Mouse (Mus musculus) v-Abl transformed pro-B cells (cell line): ENCODE results near the gene Styk1.

Experiments used
- in situ Hi-C, 2 experiments: fragments of 400-800 bp; cut with MboI; formaldehyde crosslinking; loops; one replicate each; pipeline ENCODE4 v1.15.1; 2025; ENCODE audit not compliant: unreplicated experiment in 2 of 2

Styk1 gene

DNA sequence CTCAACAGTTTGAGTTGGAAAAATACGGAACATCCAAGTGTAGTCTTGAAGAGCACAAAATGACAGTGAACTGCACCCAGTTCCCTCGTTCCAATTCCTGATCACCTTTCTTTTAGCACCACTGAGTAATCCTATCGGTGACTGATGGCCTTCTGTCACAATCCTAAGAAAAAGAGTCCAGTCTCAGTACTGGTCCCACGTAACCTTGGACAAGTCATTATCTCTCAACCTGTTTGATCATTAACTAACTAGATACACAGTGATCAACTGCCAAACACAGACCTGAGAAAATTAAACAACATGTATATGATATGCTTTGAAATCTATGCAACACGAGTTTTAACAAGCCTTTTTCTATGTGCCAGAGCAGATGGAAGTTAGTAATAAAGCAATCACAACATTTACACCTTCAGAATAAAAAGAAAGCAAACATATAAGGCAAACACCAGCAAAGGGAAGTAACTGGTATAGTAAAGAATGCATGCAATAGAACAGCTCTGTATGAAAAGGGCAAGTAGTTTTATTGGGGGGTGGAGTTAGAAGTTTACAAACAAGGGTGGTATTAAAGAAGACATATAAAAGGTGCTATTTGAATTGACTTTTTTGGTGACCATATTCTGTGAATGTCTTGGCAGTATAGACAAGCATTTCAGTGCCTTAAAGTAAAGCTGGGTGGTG lies 58.8 kb downstream of the Styk1 start:
- in situ Hi-C loops: loop anchor here (5.0 to 25.0 kb wide), 5 partner anchors 60 to 1818 kb away; partner anchors contain the start of genes Klra6 (in 1 of the 2), Klra7 (in 1 of the 2), Klre1 (in 1 of the 2) and Smim10l1 (in 1 of the 2)

DNA sequence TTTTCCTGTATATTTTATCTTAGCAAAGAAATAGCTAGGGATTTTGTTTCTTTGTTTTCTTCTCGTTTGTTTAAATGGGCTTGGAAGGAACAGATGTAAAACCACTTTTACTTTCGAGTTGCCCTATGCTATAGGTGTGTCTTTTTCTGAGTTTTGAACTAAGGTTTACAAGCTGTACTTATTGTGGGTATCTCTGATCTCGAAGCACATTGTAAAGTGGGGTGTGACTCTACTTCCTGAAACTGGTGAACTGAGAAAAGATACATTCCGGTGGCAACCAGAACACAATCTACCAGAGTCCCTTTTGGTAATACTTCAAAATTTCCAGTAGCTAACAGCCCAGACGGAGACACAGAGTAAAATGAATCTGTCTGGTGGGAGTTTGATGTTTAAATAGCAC lies 59.5 kb downstream of the Styk1 start:
- in situ Hi-C loops: loop anchor here (5.0 to 25.0 kb wide), 5 partner anchors 61 to 1818 kb away; partner anchors contain the start of genes Klra6 (in 1 of the 2), Klra7 (in 1 of the 2), Klre1 (in 1 of the 2) and Smim10l1 (in 1 of the 2)

- in situ Hi-C loops: loop anchor here (5.0 to 25.0 kb wide), 5 partner anchors 62 to 1819 kb away; partner anchors contain the start of genes Klra6 (in 1 of the 2), Klra7 (in 1 of the 2), Klre1 (in 1 of the 2) and Smim10l1 (in 1 of the 2)
Measured at GRCm38 (mm10) chr6:131292991-131293788, 60.2 kb downstream of the Styk1 start, which contains the start of gene Magohb. Gene Magohb (minus strand): TSS chr6:131293244.

- in situ Hi-C loops: loop anchor here (5.0 to 25.0 kb wide), 5 partner anchors 62 to 1820 kb away; partner anchors contain the start of genes Klra6 (in 1 of the 2), Klra7 (in 1 of the 2), Klre1 (in 1 of the 2) and Smim10l1 (in 1 of the 2)
Measured at GRCm38 (mm10) chr6:131292276-131292990, 61.0 kb downstream of the Styk1 start.

DNA sequence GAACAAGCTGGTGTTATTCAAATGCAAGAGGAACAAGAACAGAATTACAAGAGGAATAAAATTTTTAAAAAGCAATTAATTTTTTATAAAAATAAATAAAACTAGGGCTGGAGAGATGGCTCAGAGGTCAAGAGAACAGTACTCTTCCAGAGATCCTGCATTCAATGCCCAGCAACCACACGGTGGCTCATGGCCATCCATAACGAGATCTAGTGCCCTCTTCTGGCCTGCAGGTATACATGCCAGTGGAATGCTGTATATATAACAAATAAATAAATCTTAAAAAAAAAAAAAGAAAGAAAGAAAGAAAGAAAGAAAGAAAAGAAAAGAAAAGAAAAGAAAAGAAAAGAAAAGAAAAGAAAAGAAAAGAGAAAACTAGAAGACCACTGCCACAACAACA lies 63.0 kb downstream of the Styk1 start:
- in situ Hi-C loops: loop anchor here (5.0 to 25.0 kb wide), 5 partner anchors 64 to 1822 kb away; partner anchors contain the start of genes Klra6 (in 1 of the 2), Klra7 (in 1 of the 2), Klre1 (in 1 of the 2) and Smim10l1 (in 1 of the 2)

DNA sequence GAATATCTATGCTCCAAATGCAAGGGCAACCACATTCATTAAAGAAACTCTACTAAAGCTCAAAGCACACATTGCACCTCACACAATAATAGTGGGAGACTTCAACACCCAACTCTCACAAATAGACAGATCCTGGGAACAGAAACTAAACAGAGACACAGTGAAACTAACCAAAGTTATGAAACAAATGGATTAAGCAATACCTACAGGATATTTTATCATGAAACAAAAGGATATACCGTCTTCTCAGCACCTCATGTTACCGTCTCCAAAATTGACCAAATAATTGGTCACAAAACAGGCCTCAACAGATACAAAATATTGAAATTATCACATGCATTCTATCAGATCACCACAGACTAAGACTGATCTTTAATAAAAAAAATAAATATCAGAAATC lies 75.2 kb downstream of the Styk1 start:
- in situ Hi-C loops: loop anchor here in 1 of 2 experiments (25.0 kb wide), 3 partner anchors 1041 to 1834 kb away; partner anchors contain the start of genes Klra6, Klra7 and Smim10l1

DNA sequence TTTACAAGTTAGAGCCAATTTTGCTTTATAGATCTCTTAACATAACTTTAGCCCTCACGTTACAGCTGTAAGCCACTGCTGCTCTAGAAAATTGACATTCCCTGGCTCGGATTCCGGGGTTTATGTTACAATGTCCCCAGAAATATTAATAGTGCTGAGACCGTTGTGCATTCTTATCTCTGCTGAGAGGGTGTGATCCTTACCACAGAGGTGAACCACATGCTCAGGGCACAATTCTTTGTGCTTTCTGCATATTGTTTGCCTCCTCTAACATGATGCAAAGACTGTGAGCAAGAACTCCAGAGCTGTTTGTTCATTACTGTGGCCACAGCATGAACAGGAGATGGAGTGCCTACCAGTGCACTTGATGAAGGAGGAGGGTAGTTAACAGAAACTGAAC lies 76.7 kb downstream of the Styk1 start:
- in situ Hi-C loops: loop anchor here in 1 of 2 experiments (25.0 kb wide), 3 partner anchors 1039 to 1836 kb away; partner anchors contain the start of genes Klra6, Klra7 and Smim10l1

DNA sequence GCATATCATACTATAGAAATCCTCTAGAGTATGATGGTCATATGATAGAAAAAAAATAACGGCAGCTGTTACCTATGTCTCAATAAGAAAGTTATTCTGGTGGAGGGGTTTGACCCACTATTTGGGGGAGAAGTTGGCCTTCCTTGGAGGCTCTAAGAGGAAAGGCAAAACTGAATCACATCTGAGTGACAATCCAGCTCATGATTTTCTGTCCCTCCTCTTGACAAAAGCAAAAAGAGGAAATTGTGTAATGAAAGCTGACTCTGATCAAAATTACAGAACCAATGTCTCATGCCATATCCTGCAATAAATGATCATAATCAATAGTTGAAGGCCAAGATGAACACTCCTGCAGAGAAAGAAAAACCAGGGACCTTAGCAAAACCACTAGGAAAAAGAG lies 81.1 kb downstream of the Styk1 start:
- in situ Hi-C loops: no loop called here

- in situ Hi-C loops: no loop called here
Measured at GRCm38 (mm10) chr6:131270312-131270711, 83.1 kb downstream of the Styk1 start.

DNA sequence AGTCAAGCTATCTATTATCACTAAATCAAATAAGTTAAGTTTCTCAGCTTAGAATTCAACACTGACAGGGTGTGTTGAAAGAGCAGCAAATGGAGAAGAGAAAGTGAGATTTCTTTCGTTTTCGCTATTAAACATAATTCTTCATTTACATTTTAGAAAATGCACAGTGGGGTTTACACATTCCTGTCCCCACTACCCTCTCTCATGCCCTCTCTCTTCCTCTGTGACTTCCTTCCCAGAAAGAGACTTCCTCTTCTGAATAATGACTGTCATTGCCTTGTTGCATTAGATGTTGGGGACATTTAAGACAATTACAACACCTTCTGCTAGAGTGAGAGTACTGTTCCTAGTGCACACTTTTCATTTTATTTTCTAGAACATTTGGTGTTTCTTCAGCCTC lies 83.8 kb downstream of the Styk1 start:
- in situ Hi-C loops: no loop called here

DNA sequence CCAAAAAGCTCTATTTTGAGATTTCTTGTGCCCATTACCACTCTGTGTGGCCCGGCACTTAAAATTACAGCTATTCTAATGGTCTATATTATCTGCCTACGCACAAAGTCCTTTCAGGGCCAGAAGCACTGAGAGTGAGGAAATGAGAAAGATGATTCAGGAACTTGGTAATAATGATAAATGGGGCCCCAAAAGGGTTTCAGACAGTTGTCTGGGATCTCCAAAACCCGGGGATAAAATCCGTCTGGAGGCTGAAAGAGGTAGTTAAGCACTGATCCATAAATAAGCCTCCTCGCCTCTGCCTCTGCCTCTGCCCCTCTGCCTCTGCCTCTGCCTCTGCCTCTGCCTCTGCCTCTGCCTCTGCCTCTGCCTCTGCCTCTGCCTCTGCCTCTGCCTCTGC lies 89.2 kb downstream of the Styk1 start:
- in situ Hi-C loops: no loop called here

DNA sequence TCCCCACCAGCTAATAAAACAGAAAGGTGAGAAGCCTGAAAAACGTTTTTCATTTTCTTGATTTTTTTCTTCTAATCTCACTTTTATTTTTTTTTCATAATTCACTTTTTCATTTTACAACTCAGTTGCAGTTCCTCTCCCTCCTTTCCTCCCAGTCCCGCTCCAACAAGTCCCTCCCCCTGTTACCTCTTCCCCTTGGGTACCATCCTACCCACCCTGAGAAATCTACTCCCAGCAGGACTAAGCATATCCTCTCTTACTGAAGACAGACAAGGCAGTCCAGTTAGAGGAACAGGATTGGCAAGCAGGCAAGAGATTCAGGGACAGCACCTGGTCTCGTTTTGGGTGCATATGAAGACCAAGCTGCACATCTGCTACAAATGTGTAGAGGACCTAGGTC lies 90.6 kb downstream of the Styk1 start:
- in situ Hi-C loops: no loop called here

- in situ Hi-C loops: no loop called here
Measured at GRCm38 (mm10) chr6:131262009-131262408, 91.4 kb downstream of the Styk1 start.
